Mouse (Mus musculus) liver, postnatal 0 days (tissue): ENCODE measurements around the gene Tceal9. TPM values are rescaled to one million over a fixed set of nuclear protein-coding genes. Genes with fewer than 3 reads are reported as not detected.

ENCODE experiments used
- ATAC-seq: fragments of 200-750 bp; cut with Nextera tagmentation; 2 replicates; pipeline ENCODE4 v1.8.0; 2017; ENCODE audit warnings: mild to moderate bottlenecking, moderate library complexity
- DNase-seq: peaks from one replicate; pipeline ENCODE4 v3.0.0-alpha.2; 2016
- H3K27ac ChIP-seq: fragments of 300-500 bp; sonication (generic); 2 replicates; pipeline ENCODE4 v1.5.1; 2014; ENCODE audit warnings: antibody characterized with exemption, moderate library complexity, mild to moderate bottlenecking, low read depth
- H3K27me3 ChIP-seq: fragments of 300-500 bp; sonication (generic); 2 replicates; pipeline ENCODE4 v1.6.1; 2014; ENCODE audit warnings: low read length, control low read depth, mixed read lengths; ENCODE audit not compliant: insufficient read depth
- H3K36me3 ChIP-seq: fragments of 300-500 bp; sonication (generic); replicated peaks from 2 replicates; pipeline ENCODE4 v1.6.1; 2014; ENCODE audit warnings: mild to moderate bottlenecking, control low read depth, low read length, moderate library complexity, mixed read lengths; ENCODE audit not compliant: insufficient read depth
- H3K4me1 ChIP-seq: fragments of 300-500 bp; sonication (generic); 2 replicates; pipeline ENCODE4 v1.6.1; 2014; ENCODE audit warnings: antibody characterized with exemption, mild to moderate bottlenecking, control low read depth; ENCODE audit not compliant: insufficient read depth
- H3K4me2 ChIP-seq: fragments of 300-500 bp; sonication (generic); 2 replicates; pipeline ENCODE4 v1.6.1; 2014; ENCODE audit warnings: low read depth, mild to moderate bottlenecking, low read length, moderate library complexity, mixed read lengths
- H3K4me3 ChIP-seq: fragments of 300-500 bp; sonication (generic); 2 replicates; pipeline ENCODE4 v1.5.1; 2014; ENCODE audit warnings: low read depth, low read length
- H3K9ac ChIP-seq: fragments of 300-500 bp; sonication (generic); replicated peaks from 2 replicates; pipeline ENCODE4 v1.6.1; 2014; ENCODE audit warnings: mild to moderate bottlenecking, moderate library complexity
- H3K9me3 ChIP-seq: fragments of 300-500 bp; sonication (generic); 2 replicates; pipeline ENCODE4 v1.6.1; 2016; ENCODE audit warnings: mild to moderate bottlenecking, control low read depth, low read length, mixed read lengths
- CTCF ChIP-seq: sonication (generic); IDR thresholded peaks from 2 replicates; pipeline ENCODE4 v1.5.1; 2016; ENCODE audit warnings: antibody characterized with exemption, low read depth
- EP300 ChIP-seq: IDR thresholded peaks from 2 replicates; pipeline ENCODE4 v1.6.1; 2016; ENCODE audit warnings: antibody characterized with exemption, low read depth, mild to moderate bottlenecking
- WGBS: fragments of 180-500 bp; shearing (Covaris S2); extraction: QIAGEN DNeasy Blood & Tissue Kit; methylation state at CpG from one replicate; pipeline ENCODE4 v1.1.7; 2014; ENCODE audit not compliant: insufficient replicate concordance; 5-methylcytosine and 5-hydroxymethylcytosine counted together
- polyA plus RNA-seq: library from polyadenylated mRNA; unstranded; fragments of >200 nt; fragmentation: Nextera tagmentation; extraction: Ambion mirVana; gene quantifications from 2 replicates; pipeline ENCODE4 v1.2.1, GENCODE M21; 2015

The Tceal9 gene
- polyA plus RNA-seq, 1 experiment from 2014 or later: 220 TPM

GRCm38 (mm10) chrX:136243181-136243580 is 1.7 kb upstream of the Tceal9 start:
- TF ChIP-seq EP300 (no peak), CTCF (no peak)
- Histone ChIP-seq H3K27me3 (no peaks in the 10 kb centered on the region), H3K27ac (no peak overlapping the region), H3K9ac (no peak overlapping the region), H3K4me1 (no peaks in the 10 kb centered on the region), H3K9me3 (no peaks in the 10 kb centered on the region), H3K4me3 (no peak overlapping the region), H3K4me2 (no peak overlapping the region), H3K36me3 (no peaks in the 10 kb centered on the region)
- 79% methylated on average over 2 of the region's 2 CpGs for WGBS
- DNase-seq (no peak), ATAC-seq (no peak)

GRCm38 (mm10) chrX:136245521-136246071 is 717 bp downstream of the Tceal9 start:
- Histone ChIP-seq H3K9me3 (no peaks in the 10 kb centered on the region), H3K36me3 (no peaks in the 10 kb centered on the region), H3K9ac (peak overlapping the region; percentile 64), H3K27me3 (no peaks in the 10 kb centered on the region), H3K4me1 (no peaks in the 10 kb centered on the region), H3K4me2 (peak overlapping the region; percentile 78), H3K27ac (peak overlapping the region; percentile 41), H3K4me3 (peak overlapping the region; percentile 65)
- peak; percentile 18 for DNase-seq
- 31% methylated on average over 15 of the region's 15 CpGs for WGBS
- TF ChIP-seq CTCF: no peak
- no peak for TF ChIP-seq EP300
- peak; percentile 59 for ATAC-seq

GRCm38 (mm10) chrX:136248811-136249210 is 3.9 kb downstream of the Tceal9 start:
- ATAC-seq (no peak), DNase-seq (no peak)
- Histone ChIP-seq H3K27ac (no peak overlapping the region), H3K9ac (no peak overlapping the region), H3K9me3 (no peaks in the 10 kb centered on the region), H3K4me1 (no peaks in the 10 kb centered on the region), H3K27me3 (no peaks in the 10 kb centered on the region), H3K4me2 (no peak overlapping the region), H3K36me3 (no peaks in the 10 kb centered on the region), H3K4me3 (no peak overlapping the region)
- WGBS: 72% methylated on average over 6 of the region's 6 CpGs
- TF ChIP-seq EP300 (no peak), CTCF (no peak)

GRCm38 (mm10) chrX:136249671-136250070 is 4.8 kb downstream of the Tceal9 start:
- Histone ChIP-seq H3K9ac (no peak overlapping the region), H3K27me3 (no peaks in the 10 kb centered on the region), H3K36me3 (no peaks in the 10 kb centered on the region), H3K27ac (no peak overlapping the region), H3K9me3 (no peaks in the 10 kb centered on the region), H3K4me2 (no peak overlapping the region), H3K4me1 (no peaks in the 10 kb centered on the region), H3K4me3 (no peak overlapping the region)
- ATAC-seq (no peak), DNase-seq (no peak)
- TF ChIP-seq EP300 (no peak), CTCF (no peak)
- WGBS: 68% methylated on average over 7 of the region's 7 CpGs

- Histone ChIP-seq H3K9ac (no peak overlapping the region), H3K4me2 (peak overlapping the region; percentile 35), H3K36me3 (no peaks in the 10 kb centered on the region), H3K4me3 (no peak overlapping the region), H3K27ac (peak overlapping the region; percentile 8; the same call in 1 of the 2 replicates), H3K4me1 (no peaks in the 10 kb centered on the region), H3K27me3 (no peaks in the 10 kb centered on the region), H3K9me3 (no peaks in the 10 kb centered on the region)
- peak; percentile 72 for ATAC-seq
- 44% methylated on average over 6 of the region's 6 CpGs for WGBS
- no peak for DNase-seq
- TF ChIP-seq CTCF (no peak), EP300 (no peak)
These were observed 7.3 kb downstream of the Tceal9 start for GRCm38 (mm10) chrX:136252023-136252729.

- DNase-seq: no peak
- ATAC-seq: no peak
- Histone ChIP-seq H3K9ac (no peak overlapping the region), H3K4me1 (no peaks in the 10 kb centered on the region), H3K27ac (no peak overlapping the region), H3K4me3 (no peak overlapping the region), H3K9me3 (no peaks in the 10 kb centered on the region), H3K36me3 (no peaks in the 10 kb centered on the region; the same call in 1 of the 2 replicates), H3K27me3 (no peaks in the 10 kb centered on the region), H3K4me2 (no peak overlapping the region)
- 74% methylated on average over 5 of the region's 5 CpGs for WGBS
- TF ChIP-seq EP300: no peak
- no peak for TF ChIP-seq CTCF
These were observed 22.8 kb downstream of the Tceal9 start for GRCm38 (mm10) chrX:136267720-136268119.
